Mouse (Mus musculus): ENCODE results near the gene Myh9. TPM values are rescaled to one million over a fixed set of nuclear protein-coding genes. Genes with fewer than 3 reads are reported as not detected.
A peak's percentile ranks its signal among the peaks of the same experiment; 100 is the strongest.
"Not testable (repeated sequence)": the region's sequence is repeated elsewhere in the genome, so short reads cannot be mapped to it uniquely, and the experiment has no call there.

Myh9 gene
- total RNA-seq, 4 experiments from 2014 or later = 33.4 to 51.3 (median 39.4) TPM

DNA sequence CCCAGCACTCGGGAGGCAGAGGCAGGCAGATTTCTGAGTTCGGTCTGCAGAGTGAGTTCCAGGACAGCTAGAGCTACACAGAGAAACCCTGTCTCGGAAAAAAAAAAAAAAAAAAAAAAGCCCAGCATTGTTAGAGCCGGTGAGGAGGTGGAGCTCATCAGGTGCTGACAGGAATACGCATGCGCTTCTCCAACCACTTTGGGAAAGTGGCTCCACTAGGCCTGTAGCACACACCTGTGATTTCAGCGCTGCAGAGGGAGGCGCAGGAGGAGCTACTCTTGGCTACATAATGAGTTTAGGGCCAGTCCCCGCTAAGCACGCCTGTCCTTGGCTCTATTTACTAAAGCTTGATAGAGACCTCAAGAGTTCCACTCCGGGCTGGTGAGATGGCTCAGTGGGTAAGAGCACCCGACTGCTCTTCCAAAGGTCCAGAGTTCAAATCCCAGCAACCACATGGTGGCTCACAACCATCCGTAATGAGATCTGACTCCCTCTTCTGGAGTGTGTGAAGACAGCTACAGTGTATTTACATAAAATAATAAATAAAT is 1.6 kb upstream of the Myh9 start:
- not testable (repeated sequence) for DNase-seq (ENCODE audit: low spot score in 2 of 2)

- DNase-seq (ENCODE audit: low spot score in 2 of 2) = no peak
These were observed 1.1 kb upstream of the Myh9 start for GRCm38 (mm10) chr15:77843046-77843445.

DNA sequence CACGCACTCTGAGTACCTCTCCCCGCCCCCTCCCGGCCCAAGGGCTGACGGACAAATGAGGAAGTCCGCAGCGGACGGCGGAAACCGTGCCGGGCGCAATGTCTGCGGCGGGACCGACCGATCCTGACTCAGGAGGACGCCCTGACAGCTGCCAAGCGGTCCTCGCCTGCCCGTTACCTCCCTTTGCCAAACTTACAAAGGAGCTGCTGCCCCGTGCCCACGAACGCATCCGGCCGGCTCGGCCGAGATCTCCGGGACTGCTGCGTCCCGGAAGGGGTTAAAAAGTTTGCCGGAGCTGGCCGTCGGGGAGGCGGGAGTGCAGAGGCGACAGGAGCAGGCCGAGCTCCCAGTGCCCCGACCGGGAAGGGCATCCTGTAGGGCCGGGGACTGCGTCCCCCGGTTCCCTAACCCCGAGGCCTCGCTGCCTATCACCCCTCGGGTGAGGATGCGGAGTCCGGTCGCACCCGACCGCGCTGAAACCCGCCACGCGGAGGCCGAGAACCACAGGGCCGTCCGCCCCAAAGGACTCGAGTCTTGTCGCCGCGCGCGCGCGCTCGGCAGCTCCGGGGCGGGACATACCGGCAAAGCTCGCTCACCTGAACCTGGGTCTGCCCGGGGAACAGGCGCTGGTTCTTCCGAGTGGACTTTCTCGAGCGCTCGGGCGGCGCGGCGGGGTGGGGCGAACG is 471 bp downstream of the Myh9 start:
- DNase-seq (ENCODE audit: low spot score in 2 of 2) = peak; percentile 48 to 57

DNA sequence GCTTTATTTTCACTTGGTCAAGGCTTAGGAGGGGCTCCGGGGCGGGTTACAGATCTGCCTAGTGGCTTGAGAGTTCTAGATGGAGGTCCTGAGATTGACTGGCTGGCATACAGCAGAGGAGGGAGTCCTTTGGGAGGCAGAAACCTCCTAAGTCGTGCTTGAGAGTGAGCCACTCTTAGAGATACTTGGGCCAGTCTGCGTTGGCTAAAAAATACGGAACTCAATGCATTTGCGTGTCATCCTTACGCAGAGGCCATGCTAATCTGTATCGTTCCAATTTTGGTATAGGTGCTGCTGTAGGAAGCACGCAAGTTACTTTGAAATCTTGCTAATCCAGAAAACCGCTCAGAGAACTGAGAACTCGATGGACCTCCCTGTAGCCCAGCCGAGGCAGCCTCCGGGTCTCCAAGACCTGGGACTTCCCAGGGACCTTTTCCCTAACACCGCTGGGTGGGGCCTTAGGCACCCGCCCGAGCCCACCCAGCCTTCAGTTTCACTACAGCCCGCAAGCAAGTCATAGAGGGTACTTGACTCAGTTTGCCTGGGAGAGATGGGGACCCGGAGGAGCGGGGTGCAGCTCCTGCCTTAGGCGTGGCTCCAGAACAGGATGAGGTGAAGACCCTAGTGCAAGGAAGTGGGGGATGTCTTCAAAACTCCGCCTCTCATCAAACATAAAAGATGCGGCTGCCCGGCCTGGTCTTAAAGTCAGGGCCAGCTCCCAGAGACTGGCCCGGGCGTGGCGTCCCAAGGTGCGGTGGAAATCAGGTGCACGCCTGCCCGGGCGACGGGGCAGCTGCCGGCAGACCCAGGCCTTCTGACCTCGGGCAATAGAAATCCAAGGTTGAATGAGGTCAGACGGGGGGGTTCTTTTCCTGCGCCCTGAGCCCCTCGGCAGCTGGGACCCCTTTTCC is 1.3 kb downstream of the Myh9 start:
- no peak for DNase-seq (ENCODE audit: low spot score in 2 of 2)

DNA sequence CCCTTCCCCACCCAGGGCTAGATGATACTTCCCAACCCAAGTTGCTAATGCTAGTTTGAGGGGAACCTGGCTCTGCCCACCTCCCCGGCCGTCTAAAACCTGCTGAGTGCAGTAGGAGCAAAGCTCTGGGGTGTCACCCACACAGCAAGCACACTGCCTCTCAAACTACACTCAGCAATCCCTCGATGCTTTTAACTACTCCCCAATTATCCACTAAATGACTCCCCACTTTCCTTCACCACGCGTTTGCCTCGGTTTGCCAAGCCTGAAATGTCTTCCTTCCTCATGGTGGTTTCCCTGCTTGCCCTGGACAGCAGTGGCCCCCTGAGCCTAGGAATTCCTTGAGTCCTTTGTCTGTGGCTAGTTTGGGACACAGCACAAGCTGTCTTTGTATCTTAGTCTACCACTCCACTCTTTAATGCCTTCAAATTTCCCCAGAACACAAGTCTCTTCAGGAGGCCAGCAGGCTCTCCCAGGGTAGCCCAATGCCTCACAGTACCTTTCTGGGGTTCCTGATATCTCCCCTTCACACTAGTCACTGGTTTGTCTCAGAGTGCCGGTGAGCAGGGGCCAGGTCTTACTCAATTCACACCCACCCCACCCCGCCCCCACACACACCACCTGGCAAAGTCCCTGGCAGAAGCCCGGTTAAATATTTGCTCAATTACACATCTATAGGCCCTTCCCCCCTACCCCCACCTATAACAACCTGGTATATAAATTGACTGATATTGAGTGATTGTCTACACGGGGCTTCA is 2.3 kb downstream of the Myh9 start:
- DNase-seq (ENCODE audit: low spot score in 2 of 2) = no peak

GRCm38 (mm10) chr15:77838530-77839387 is 3.2 kb downstream of the Myh9 start:
- DNase-seq (ENCODE audit: low spot score in 2 of 2) = no peak

- DNase-seq (ENCODE audit: low spot score in 2 of 2) = no peak
These were observed 4.4 kb downstream of the Myh9 start for GRCm38 (mm10) chr15:77837444-77838117.

DNA sequence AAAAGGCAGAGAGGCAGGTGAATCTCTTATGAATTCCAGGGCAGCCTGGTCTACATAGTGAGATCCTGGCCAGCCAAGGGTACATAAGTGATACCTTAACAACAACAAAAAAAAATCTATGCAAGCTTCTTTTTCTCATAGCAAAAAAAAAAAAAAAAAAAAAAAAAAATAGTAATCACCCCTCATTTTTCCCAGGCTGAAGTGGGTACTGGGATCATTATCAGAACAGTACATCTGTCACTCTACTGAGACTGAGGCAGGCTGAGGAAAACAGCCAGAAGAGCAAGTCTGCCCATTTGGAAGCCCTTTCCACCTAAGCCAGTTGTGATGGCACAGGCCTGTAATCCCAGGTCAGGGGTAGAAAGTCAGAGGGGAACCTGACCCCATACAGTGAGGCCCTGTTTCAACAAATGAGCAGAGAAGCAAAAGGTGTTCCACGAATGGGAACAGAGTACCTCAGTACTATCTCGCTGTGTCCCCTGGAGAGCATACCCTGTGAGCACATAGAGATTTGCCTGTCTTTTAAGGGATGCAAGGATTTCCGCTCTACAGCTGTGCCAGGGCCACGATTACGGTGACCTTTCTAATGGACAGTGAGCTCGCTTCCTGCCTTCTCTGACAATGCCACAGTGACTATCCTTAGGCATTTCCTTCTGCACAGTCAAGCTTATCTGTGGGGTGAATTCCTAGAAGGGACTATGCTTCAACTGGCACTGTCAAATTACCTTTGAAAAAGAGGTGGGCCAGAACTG is 5.1 kb downstream of the Myh9 start:
- no peak for DNase-seq (ENCODE audit: low spot score in 2 of 2)

DNA sequence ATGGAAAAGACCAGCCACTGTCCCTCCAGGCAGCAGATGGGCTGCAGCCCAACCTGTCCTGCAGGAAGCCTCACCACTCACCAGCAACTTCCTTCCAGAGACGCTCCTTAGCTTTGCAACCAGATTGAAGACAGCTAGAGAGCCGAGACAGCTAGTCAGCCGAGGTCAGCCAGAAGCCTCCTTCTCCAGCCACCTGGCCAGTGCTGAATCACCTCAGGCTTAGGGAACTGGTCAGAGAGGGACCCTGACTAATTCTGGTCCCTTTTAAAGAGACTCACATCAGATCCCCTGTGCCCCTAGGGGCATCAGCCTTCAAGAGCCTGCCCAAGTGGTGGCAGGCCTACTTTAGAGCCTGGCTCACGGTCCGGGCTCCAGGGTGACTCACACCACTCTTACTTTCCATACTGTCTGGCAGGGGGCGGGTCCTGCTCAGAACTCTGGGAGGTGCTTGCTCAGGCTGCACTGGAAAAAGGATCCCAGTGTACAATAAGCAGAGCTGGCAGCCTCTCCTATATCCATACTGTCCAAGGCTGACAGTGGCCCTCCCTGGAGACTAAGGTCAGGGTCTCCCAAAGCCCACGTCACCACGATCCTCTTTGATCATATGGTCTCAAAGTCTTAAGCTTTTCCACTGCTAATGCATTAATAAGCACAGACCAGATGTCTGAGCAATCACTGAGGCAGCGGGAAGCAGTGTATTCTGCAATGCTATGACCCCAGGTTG is 5.9 kb downstream of the Myh9 start:
- DNase-seq (ENCODE audit: low spot score in 2 of 2) = no peak

GRCm38 (mm10) chr15:77834336-77835268 is 7.4 kb downstream of the Myh9 start:
- DNase-seq (ENCODE audit: low spot score in 2 of 2) = no peak

DNA sequence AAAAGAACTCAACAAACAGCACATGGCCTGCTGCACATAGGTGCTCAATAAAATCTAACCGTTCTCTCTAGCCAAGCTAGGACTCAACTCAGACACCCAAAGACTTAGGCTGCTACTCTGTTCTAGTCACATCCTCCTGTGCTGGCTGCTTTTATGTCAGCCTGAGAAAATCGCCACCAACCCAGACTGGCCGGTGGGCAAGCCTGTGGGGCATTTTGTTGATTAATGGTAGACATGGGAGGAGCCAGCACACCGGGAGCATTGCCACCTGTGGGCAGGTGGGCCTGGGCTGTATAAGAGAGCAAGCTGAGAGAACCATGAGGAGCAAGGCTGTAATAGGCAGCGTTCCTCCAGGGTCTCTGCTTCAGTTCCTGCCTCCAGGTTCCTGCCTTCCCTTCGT is 8.2 kb downstream of the Myh9 start:
- DNase-seq (ENCODE audit: low spot score in 2 of 2) = no peak

DNA sequence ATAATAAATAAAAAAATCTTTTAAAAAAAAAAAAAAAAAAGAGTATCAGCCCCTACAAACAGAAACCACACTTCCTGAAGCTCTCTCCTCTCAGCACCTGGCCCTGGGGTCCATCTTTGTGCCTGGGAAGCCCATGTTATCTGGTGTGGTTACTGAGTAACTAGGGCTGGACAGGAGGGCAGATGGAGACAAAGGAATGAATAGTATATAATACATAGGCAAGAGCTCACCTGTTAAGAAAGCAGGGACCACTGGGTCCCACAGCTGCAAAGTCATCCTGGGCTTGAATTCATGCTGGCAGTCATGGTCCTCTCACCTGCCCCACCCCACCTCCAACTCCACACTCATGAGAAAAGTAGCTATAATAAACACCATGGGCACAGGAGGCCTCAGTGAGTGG is 8.9 kb downstream of the Myh9 start:
- no peak for DNase-seq (ENCODE audit: low spot score in 2 of 2)

GRCm38 (mm10) chr15:77832458-77832904 is 9.5 kb downstream of the Myh9 start:
- no peak for DNase-seq (ENCODE audit: low spot score in 2 of 2)

DNA sequence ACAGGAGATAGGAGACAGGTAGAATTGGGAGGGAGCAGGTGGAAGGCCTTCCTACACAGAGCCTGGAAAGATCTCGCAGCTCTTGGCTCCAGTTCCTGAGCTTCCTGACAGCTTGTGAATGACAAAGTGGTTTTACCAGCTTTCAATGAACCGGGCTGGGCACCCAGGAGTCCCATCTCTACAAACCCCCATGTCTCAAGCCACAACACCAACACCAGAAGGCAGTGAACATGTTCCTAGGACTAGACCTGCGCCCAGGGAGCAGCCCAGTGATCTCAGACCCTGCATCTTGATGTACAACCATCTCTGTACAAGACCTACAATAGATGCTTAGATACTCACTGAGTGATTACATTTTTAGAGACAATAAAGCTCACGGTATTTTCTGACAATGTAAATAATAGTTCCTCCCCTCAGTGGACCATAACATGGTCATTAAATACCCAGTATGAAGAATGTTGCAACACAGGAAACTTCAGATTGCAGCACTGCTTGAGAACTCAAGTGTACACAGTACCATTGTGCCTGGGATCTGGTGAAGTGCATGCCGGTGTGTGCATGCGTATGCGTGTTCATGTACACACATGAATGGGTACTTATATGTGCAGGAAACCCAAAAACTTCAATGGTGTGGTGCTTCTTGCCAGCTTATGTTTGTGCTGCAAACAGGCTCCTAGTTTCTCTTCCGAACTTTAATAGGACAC is 10.1 kb downstream of the Myh9 start:
- DNase-seq (ENCODE audit: low spot score in 2 of 2) = no peak

DNA sequence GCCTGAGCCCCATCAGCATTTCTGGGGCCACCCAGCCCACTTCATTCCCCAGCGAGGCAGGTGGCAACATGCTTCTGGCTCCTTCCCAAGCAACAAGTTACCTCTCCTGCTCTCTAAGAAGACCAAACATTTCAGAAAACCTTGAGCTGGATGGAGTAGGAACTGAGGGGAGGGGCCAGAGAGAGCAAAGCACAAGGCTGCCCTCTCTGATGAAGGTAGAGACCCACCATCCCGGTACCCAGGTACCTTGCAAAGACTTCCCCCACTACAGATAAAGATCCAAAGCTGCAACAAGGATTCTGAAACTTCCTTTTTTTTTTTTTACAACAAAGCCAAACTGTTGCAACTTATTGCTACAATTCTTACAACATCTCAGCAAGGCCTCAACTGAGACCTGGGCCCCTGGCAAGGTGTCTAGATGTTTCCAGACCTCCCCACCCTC is 10.8 kb downstream of the Myh9 start:
- DNase-seq (ENCODE audit: low spot score in 2 of 2) = no peak

DNA sequence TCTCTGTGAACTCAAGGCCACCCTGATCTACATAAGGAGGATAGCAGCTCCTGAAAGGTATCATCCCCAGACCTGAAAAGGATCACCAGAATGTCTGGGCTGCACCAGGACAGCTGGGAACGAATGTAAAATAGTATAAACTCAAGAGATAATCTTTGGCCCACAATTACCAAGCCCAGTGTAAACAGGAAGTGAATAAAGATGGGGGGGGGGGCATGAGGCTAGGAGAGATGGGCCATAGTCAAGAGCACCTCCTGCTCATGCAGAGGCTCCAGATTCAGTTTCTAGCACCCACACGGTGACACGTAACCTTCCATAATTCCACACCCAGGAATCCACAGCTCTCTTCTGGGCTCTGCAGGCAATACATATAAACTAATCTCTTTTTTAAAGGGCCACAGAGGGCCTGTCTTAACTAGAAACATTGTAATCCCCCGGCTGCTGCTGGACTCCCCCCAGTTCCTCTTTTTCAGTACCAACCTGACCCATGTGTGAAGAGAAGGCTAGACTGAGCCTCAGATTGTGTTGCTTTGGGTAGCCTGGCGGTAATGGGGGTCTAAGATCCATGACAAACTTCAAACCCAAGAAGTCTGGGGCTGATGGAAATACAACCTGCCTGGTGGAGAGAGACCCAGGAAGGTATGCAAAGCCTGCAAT is 11.4 kb downstream of the Myh9 start:
- DNase-seq (ENCODE audit: low spot score in 2 of 2) = no peak

Data from gastrocnemius, adult 8-10 months (tissue).